Mouse (Mus musculus): ENCODE measurements around the gene Zxdb.
"Not testable (repeated sequence)": the region's sequence is repeated elsewhere in the genome, so short reads cannot be mapped to it uniquely, and the experiment has no call there.

The Zxdb gene

DNA sequence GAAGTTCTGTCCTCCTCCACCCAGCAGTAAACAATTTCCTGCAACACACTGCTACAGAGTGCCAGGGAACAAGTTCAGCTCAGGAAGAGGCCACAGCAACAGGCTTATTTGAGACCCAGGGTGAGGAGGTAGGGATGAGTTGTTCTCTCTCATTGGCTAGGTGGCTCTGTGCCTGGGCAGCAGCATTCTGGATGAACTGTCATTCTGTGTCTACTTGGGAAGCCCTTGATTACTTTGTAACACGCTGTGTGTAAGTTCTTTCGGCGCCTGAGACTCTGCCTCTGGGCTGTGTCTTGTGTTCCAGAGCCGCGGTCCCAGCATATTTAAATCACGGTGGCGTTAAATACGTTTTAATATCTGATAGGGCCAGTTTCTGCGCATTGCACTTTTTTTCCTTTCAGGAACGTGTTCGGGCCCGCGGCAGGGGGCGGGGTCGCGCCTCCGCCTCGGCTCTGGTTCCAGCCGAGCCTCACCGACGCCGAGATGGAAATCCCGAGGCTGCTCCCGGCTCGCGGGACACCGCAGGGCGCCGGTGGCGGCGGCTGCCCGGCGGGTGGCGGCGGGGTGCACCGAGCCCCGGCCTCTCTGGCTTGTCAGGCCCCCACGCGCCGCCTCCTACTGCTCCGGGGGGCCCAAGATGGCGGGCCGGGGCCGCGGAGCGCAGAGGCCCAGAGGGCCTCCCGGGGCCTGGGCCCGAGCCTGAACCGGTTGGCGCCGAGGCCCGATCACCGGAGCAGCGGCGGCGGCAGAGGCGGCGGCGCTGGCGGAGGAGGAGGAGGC, at the start of gene Zxdb:
Gene Zxdb, plus strand, starts transcription at position 378 of the 780 bp plus-strand sequence.
- DNase-seq: not testable (repeated sequence)

DNA sequence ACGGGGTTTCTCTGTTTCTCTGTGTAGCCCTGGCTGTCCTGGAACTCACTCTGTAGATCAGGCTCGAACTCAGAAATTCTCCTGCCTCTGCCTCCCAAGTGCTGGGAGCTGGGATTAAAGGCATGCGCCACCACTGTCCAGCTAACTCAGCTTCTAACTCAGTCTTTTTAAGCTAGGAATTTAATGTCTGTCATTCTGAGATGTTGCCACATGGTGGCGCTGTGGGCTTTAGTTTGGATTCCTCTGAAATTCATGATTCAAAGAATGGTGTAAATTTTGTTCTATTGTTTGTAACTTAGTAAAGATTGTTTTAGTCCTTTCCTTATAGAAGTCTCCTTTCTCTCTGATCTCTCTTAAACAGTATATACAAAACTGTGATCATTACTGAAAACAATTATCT, 49.4 kb upstream of the Zxdb start:
- DNase-seq: peak; percentile 9

GRCm38 (mm10) chrX:94681581-94681980, 42.8 kb upstream of the Zxdb start:
- not testable (repeated sequence) for DNase-seq

GRCm38 (mm10) chrX:94689593-94689992, 34.8 kb upstream of the Zxdb start:
- DNase-seq: peak; percentile 2

- DNase-seq: not testable (repeated sequence)
These were observed 17.7 kb upstream of the Zxdb start for GRCm38 (mm10) chrX:94706676-94707075.

GRCm38 (mm10) chrX:94709752-94710151, 14.6 kb upstream of the Zxdb start:
- not testable (repeated sequence) for DNase-seq

DNA sequence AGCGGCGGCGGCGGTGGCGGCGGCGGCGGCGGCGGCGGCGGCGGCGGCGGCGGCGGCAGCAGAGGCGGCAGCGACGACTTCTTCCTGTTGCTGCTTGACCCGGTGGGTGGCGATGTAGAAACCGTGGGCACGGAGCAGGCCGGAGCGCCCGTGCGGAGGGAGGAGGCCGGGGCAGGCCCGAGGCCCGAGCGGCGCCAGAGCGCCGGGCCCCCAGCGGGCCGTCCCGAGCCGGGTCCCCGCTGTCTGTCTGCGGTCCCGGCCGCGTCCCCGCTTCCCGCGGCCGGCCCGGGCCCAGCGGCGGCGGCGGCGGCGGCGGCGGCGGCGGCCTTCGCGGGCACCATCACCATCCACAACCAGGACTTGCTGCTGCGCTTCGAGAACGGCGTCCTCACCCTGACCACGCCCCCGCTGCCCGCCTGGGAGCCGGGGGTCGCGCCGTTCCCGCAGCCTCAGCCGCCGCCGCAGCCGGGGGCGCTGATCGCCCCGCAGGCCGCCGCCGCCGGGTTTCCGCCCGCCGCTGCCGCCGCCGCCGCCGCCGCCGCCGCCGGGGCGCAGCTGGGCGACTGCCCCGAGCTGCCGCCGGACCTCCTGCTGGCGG, 702 bp downstream of the Zxdb start:
- DNase-seq: peak; percentile 8

GRCm38 (mm10) chrX:94725627-94726083, 1.3 kb downstream of the Zxdb start:
- not testable (repeated sequence) for DNase-seq

DNA sequence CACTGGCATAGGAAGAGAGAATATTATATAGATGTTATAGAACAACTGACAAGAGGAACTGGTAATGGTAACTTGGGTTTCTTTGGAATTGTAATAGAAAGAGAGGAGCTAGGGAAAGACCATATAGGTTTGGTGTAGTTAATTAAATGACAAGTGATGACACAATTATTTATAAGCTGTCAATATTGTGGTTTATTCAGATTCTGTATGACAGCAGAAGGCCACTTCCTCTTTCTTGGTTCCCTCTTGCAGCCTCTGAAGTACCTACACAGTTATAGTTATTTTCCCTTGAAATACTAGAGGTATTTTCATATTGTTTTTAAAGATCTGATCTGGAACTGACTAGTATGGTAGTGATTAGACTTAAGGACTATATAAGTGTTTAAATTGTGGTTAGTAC, 7.2 kb downstream of the Zxdb start:
- no peak for DNase-seq

GRCm38 (mm10) chrX:94753733-94754132, 29.4 kb downstream of the Zxdb start:
- peak; percentile 3 for DNase-seq

GRCm38 (mm10) chrX:94759959-94760358, 35.6 kb downstream of the Zxdb start:
- no peak for DNase-seq

DNA sequence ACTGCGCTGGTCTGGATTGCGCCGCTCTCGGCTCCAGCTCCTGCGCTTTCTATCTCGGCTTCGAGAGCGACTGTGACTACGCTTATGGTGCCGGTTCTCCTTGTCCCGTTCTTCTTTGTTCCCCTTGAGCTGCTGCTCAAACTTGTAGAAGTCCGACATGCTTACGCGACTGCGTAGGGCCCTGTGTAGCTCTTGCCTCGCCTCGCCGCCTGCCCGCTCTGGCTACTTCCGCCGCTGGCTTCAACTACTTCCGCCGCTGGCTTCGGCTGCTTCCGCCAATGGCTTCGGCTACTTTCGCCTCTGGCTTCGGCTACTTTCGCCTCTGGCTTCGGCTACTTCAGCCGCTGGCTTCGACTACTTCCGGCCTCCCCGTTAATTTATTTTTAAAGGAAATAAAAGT, 49.5 kb downstream of the Zxdb start:
- DNase-seq: no peak
